Comparison of ENCODE assay signal across 9 mouse cellular contexts in the genomic region with DNA sequence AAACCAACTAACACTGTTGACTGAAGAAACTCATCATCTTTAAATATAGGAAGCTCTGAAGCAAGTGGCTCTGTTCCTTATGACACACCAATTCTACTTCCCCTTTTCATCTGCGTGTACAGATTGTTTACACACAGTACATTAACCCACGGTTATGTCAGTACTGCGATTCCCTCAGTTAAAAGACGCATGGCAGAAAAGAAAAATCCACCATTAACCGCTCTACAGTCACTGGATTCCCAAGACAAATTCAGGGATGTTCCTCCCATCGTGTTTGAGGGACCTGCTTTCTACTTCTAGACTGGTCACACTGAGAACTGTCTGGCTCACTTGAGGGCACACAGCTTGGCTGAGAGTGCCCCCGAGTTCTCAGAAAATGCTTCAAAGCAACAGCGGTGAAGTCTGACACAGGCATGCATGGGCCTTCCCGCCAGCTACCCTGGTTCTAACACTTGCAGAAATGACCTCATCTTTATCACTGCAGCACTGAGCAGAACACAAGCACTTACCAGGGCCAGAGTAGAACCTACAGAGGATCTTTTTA. TPM values are rescaled to one million over a fixed set of nuclear protein-coding genes. Genes with fewer than 3 reads are reported as not detected.
DNase-seq lines count a peak whose midpoint lies in the region; ATAC-seq and TF ChIP-seq lines count a peak whose summit lies in the region.
"Had no signal": no experiment of that assay in that cellular context is flagged by ENCODE, and none has a peak within 500 bp of the region (broad histone marks: within the 10 kb centered on the region; RNA-seq: fewer than 3 reads in every experiment).

No protein-coding gene starts in this region.

- TF ChIP-seq POLR2A in small intestine, adult 2 months (IDR thresholded peaks at IDR 0.05; ENCODE audit: low read depth, low read length) = no peak

- H3K4me3 ChIP-seq in forebrain, embryonic 13.5 days = peak overlapping the region; percentile 95
- no peak overlapping the region for H3K4me3 ChIP-seq in lung, embryonic 14.5 days (ENCODE audit: low read depth, low read length)
- H3K4me3 ChIP-seq in small intestine, adult 2 months (ENCODE audit: low read depth, low read length) = peak overlapping the region; percentile 22
- H3K4me3 ChIP-seq: embryonic facial prominence, embryonic 12.5 days; myocyte had no signal

- peak overlapping the region; percentile 5; the same call in 1 of the 2 replicates for H3K9ac ChIP-seq in forebrain, embryonic 13.5 days
- no peak overlapping the region for H3K9ac ChIP-seq in lung, embryonic 14.5 days
- H3K9ac ChIP-seq: embryonic facial prominence, embryonic 12.5 days had no signal

- 81% methylated on average over 9 of the region's 9 CpGs for WGBS in forebrain, embryonic 13.5 days
- WGBS in lung, embryonic 14.5 days = 44% methylated on average over 9 of the region's 9 CpGs
- 67% methylated on average over 9 of the region's 9 CpGs for WGBS in small intestine, adult 2 months

- ATAC-seq in forebrain, embryonic 13.5 days = no peak
- no peak for ATAC-seq in lung, embryonic 14.5 days (ENCODE audit: insufficient read depth)

- TF ChIP-seq CTCF in lung, embryonic 14.5 days (IDR thresholded peaks at IDR 0.05; ENCODE audit: low read depth) = no peak
- no peak for TF ChIP-seq CTCF in small intestine, adult 2 months (IDR thresholded peaks at IDR 0.05; ENCODE audit: extremely low read depth, insufficient read length, insufficient replicate concordance, low read depth, low read length)

- no peaks in the 10 kb centered on the region for H3K27me3 ChIP-seq in forebrain, embryonic 13.5 days
- no peaks in the 10 kb centered on the region for H3K27me3 ChIP-seq in lung, embryonic 14.5 days (ENCODE audit: insufficient read depth, low read length)
- no peaks in the 10 kb centered on the region for H3K27me3 ChIP-seq in small intestine, adult 2 months (ENCODE audit: control insufficient read depth, insufficient read depth, low read length)

- DNase-seq in spleen, adult 18-20 months = peak; percentile 38 to 46
- DNase-seq in spleen, adult 12 weeks (ENCODE audit: low spot score) = no peak
- DNase-seq in lung, embryonic 14.5 days = peak; percentile 15
- DNase-seq in kidney, adult 8-10 months = no peak
- DNase-seq in kidney, adult 11 months = no peak

- H3K36me3 ChIP-seq in forebrain, embryonic 13.5 days (ENCODE audit: poor library complexity, severe bottlenecking) = peaks cover 13% of the 10 kb centered on the region; the same call in 1 of the 2 replicates
- no peaks in the 10 kb centered on the region for H3K36me3 ChIP-seq in lung, embryonic 14.5 days (ENCODE audit: insufficient read depth)
- H3K36me3 ChIP-seq in small intestine, adult 2 months (ENCODE audit: control insufficient read depth, insufficient read depth, low read length) = no peaks in the 10 kb centered on the region
- H3K36me3 ChIP-seq: embryonic facial prominence, embryonic 12.5 days had no signal

- no peak overlapping the region; the same call in 1 of the 2 replicates for H3K27ac ChIP-seq in forebrain, embryonic 13.5 days
- H3K27ac ChIP-seq in lung, embryonic 14.5 days (ENCODE audit: low read depth) = no peak overlapping the region
- peak overlapping the region; percentile 83 for H3K27ac ChIP-seq in small intestine, adult 2 months (ENCODE audit: insufficient read depth, low read depth, low read length)
- H3K27ac ChIP-seq: embryonic facial prominence, embryonic 12.5 days had no signal

- peaks cover 15% of the 10 kb centered on the region; the same call in 1 of the 2 replicates for H3K9me3 ChIP-seq in forebrain, embryonic 13.5 days (replicated peaks)
- no peaks in the 10 kb centered on the region for H3K9me3 ChIP-seq in lung, embryonic 14.5 days (ENCODE audit: low read depth, low read length)
- H3K9me3 ChIP-seq: embryonic facial prominence, embryonic 12.5 days had no signal

- H3K4me1 ChIP-seq in forebrain, embryonic 13.5 days = peaks cover 21% of the 10 kb centered on the region
- H3K4me1 ChIP-seq in lung, embryonic 14.5 days (ENCODE audit: insufficient read depth) = no peaks in the 10 kb centered on the region
- peaks cover 6% of the 10 kb centered on the region for H3K4me1 ChIP-seq in small intestine, adult 2 months (ENCODE audit: control insufficient read depth, insufficient read depth, insufficient read length, low read length)

- peak overlapping the region; percentile 49 for H3K4me2 ChIP-seq in forebrain, embryonic 13.5 days
- H3K4me2 ChIP-seq in lung, embryonic 14.5 days = peak overlapping the region; percentile 39
- H3K4me2 ChIP-seq: embryonic facial prominence, embryonic 12.5 days had no signal

RNA-seq across cellular contexts. Expression of a gene that starts 2.7 kb away (rescaled TPM):
- 272 and 274 TPM in 2 replicates for polyA plus RNA-seq in forebrain, embryonic 13.5 days (2015; fragmentation: Nextera tagmentation; extraction: Ambion mirVana)
- 108 and 117 TPM in 2 replicates for polyA plus RNA-seq in lung, embryonic 14.5 days (2014; fragmentation: Nextera tagmentation; extraction: Ambion mirVana)
- polyA plus RNA-seq in small intestine, adult 2 months (2012; rRNA removed) = 227 and 679 TPM in 2 replicates

RNA-seq across cellular contexts. Expression of a gene that starts 46.9 kb away (rescaled TPM):
- polyA plus RNA-seq in forebrain, embryonic 13.5 days (2015; fragmentation: Nextera tagmentation; extraction: Ambion mirVana) = 1.5 TPM in 1 of 2 replicates, not detected in the other
- polyA plus RNA-seq in lung, embryonic 14.5 days (2014; fragmentation: Nextera tagmentation; extraction: Ambion mirVana) = 0.41 and 0.50 TPM in 2 replicates
- polyA plus RNA-seq in small intestine, adult 2 months (2012; rRNA removed) = 251 and 276 TPM in 2 replicates
- polyA plus RNA-seq: myocyte had no signal

Comparison
In these comparisons a context has a peak if more than half of its experiments do, and no peak if none do; other contexts are left out.
1. DNase-seq: peak in spleen, adult 18-20 months (2 of 2) and lung, embryonic 14.5 days (single experiment); none in spleen, adult 12 weeks (single experiment), kidney, adult 8-10 months (0 of 2) and kidney, adult 11 months (single experiment).
2. RNA of a gene that starts 46.9 kb away (polyA plus RNA-seq): 251 to 276 TPM in small intestine, adult 2 months; 1.5 TPM in forebrain, embryonic 13.5 days and 0.41 to 0.50 TPM in lung, embryonic 14.5 days; every median in the first group is over 100 times any median in the second.